Mouse (Mus musculus) neural tube, embryonic 14.5 days (tissue): Measurements from ENCODE around the gene Caps2. TPM values are rescaled to one million over a fixed set of nuclear protein-coding genes. Genes with fewer than 3 reads are reported as not detected.
"Not testable (repeated sequence)": the region's sequence is repeated elsewhere in the genome, so short reads cannot be mapped to it uniquely, and the experiment has no call there.

Experiments
- ATAC-seq: fragments of 200-750 bp; cut with Nextera tagmentation; 2 replicates; pipeline ENCODE4 v1.8.0; 2017; ENCODE audit warnings: low read depth, mild to moderate bottlenecking, moderate TSS enrichment, moderate library complexity
- H3K27ac ChIP-seq: fragments of 300-500 bp; sonication (generic); 2 replicates; pipeline ENCODE4 v1.5.1; 2014; ENCODE audit warnings: low read depth, mild to moderate bottlenecking, control low read depth, low read length, moderate library complexity, mixed read lengths
- H3K27me3 ChIP-seq: fragments of 300-500 bp; sonication (generic); 2 replicates; pipeline ENCODE4 v1.6.1; 2014; ENCODE audit warnings: low read length; ENCODE audit not compliant: control insufficient read depth, insufficient read depth
- H3K36me3 ChIP-seq: fragments of 300-500 bp; sonication (generic); 2 replicates; pipeline ENCODE4 v1.6.1; 2014; ENCODE audit warnings: low read length, mixed read lengths; ENCODE audit not compliant: control insufficient read depth, insufficient read depth
- H3K4me1 ChIP-seq: fragments of 300-500 bp; sonication (generic); 2 replicates; pipeline ENCODE4 v1.6.1; 2014; ENCODE audit warnings: low read length; ENCODE audit not compliant: control insufficient read depth, insufficient read depth
- H3K4me2 ChIP-seq: fragments of 300-500 bp; sonication (generic); 2 replicates; pipeline ENCODE4 v1.6.1; 2014; ENCODE audit warnings: mild to moderate bottlenecking, low read depth, low read length, control low read depth
- H3K4me3 ChIP-seq: fragments of 300-500 bp; sonication (generic); 2 replicates; pipeline ENCODE4 v1.5.1; 2014; ENCODE audit warnings: low read depth, low read length, control low read depth, mixed read lengths
- H3K9ac ChIP-seq: fragments of 300-500 bp; sonication (generic); replicated peaks from 2 replicates; pipeline ENCODE4 v1.6.1; 2014; ENCODE audit warnings: low read depth, mild to moderate bottlenecking, control low read depth, low read length, mixed read lengths
- H3K9me3 ChIP-seq: fragments of 300-500 bp; sonication (generic); 2 replicates; pipeline ENCODE4 v1.6.1; 2016; ENCODE audit warnings: low read length; ENCODE audit not compliant: control insufficient read depth
- WGBS: fragments of 180-500 bp; shearing (Covaris S2); extraction: QIAGEN DNeasy Blood & Tissue Kit; methylation state at CpG from one replicate; pipeline ENCODE4 v1.1.7; 2014; 5-methylcytosine and 5-hydroxymethylcytosine counted together
- polyA plus RNA-seq: library from polyadenylated mRNA; unstranded; fragments of >200 nt; fragmentation: Nextera tagmentation; extraction: Ambion mirVana; gene quantifications from 2 replicates; pipeline ENCODE4 v1.2.1, GENCODE M21; 2014

Caps2 gene
- 0.81 and 1.0 TPM in 2 replicates for polyA plus RNA-seq

DNA sequence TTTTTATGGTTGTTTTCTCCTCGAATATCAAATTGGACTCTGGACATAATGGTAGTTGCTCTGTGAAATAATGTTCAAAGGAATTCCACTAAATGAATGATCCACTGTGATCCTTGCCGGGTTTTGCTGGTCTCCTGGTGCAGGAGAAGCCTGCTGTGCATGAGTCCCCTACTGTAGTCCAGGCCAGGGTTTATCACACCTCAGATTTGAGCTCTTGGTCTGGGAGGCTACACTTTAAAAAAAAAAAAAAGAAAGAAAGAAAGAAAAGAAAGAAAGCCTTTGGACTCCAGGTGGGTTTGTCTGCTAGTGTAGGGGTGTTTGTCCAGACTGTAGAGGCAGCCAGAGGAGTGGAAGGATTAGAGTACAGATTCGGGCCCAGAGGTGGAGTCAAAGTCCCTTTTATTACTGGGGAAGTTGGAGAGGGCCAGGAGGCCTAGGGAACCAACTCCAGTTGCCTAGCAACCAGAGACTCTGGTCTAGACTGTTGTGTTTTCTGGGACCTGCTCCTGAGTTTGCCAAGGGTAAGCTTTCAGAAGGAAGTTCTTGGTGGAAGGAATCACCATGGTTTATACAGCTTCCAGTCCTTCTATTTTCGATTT is at the start of gene Caps2:
Gene Caps2, plus strand, starts transcription at position 454 of the 599 bp plus-strand sequence.
- H3K4me3 ChIP-seq = no peak within 1 kb of the TSS

DNA sequence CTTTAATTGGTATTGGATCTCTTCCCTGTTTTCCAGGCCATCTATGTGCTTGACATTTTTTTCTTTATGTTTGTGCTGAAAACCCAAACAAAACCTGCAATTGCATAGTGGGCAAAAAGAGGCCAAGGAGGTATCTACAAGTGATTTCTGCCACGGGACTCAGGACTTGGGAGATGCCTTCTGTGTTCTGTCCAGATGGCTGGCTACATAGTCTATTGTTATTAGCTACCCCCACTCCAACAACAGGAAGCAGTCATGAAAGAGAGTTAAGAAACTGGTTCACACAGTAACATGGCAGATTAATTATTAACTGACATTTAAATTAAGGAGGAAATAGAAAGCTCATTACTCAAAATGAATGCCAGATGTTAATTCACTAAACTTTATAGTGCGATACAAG is 38.3 kb upstream of the Caps2 start:
- not testable (repeated sequence) for H3K27ac ChIP-seq, ATAC-seq, H3K36me3 ChIP-seq, H3K9me3 ChIP-seq, H3K4me1 ChIP-seq, H3K4me3 ChIP-seq, H3K4me2 ChIP-seq, H3K9ac ChIP-seq, H3K27me3 ChIP-seq
- 49% methylated on average over 2 of the region's 2 CpGs for WGBS

More for the DNA sequence above, at the start of gene Caps2:
- Histone ChIP-seq H3K4me2 (no peak within 1 kb of the TSS), H3K9ac (no peak within 1 kb of the TSS), H3K27me3 (no peaks in the 10 kb centered on the region), H3K27ac (no peak within 1 kb of the TSS), H3K4me1 (no peaks in the 10 kb centered on the region), H3K36me3 (no peaks in the 10 kb centered on the region), H3K9me3 (no peaks in the 10 kb centered on the region)
- 23% methylated on average over 4 of the region's 4 CpGs for WGBS
- peak; percentile 61; the same call in 1 of the 2 replicates for ATAC-seq

DNA sequence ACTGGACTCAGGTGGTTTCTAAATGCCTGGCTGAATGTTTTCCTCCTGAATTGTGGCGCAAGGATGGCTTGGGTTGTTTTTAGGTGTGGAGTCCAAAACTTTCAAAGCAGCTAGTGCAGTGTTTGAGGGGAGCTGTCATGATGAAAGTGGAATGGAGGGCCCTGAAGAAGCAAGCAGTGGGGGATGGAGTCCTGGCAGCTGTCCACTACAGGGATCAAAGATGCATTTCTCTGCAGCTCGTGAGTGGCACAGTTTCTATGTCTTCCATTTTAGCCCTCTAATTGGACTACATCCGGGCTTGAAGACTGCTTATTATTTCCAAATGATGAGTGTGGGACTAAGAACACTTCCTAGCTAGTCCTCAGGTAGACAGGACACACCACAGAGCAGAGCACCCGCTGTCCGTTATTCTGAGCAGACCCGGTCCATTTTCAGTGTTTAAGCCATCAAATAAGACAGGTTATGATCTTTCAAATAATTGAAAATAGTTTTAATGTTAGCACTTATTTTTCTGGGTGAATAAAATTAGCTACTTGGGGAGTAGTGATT is 35.7 kb upstream of the Caps2 start:
- H3K27me3 ChIP-seq, ATAC-seq, H3K9ac ChIP-seq, H3K4me1 ChIP-seq, H3K4me2 ChIP-seq, H3K4me3 ChIP-seq, H3K36me3 ChIP-seq, H3K27ac ChIP-seq, H3K9me3 ChIP-seq: not testable (repeated sequence)
- 81% methylated on average over 6 of the region's 6 CpGs for WGBS

DNA sequence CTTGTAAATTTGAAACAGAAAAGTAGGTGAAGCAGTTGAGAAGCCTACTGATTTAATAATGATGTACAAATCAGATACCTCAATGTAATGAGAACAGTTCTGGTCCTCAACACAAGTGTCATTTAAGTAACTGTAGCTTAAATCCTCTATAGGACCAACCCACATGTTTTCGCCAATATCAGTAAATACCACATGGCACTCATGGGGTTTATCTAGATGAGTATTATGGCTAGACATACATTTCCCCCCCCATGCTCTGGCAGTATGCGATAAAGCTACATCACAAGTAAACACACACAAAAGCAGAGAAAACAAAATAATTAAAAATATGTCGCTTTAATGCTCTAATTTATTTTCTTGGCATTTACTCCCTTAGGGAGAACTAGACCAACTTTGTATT is 31.2 kb upstream of the Caps2 start:
- Histone ChIP-seq H3K27ac (no peak overlapping the region), H3K9me3 (no peaks in the 10 kb centered on the region), H3K4me1 (no peaks in the 10 kb centered on the region), H3K9ac (no peak overlapping the region), H3K36me3 (no peaks in the 10 kb centered on the region), H3K27me3 (no peaks in the 10 kb centered on the region), H3K4me3 (no peak overlapping the region), H3K4me2 (no peak overlapping the region)
- no peak for ATAC-seq
- WGBS = 91% methylated on average over 3 of the region's 3 CpGs

DNA sequence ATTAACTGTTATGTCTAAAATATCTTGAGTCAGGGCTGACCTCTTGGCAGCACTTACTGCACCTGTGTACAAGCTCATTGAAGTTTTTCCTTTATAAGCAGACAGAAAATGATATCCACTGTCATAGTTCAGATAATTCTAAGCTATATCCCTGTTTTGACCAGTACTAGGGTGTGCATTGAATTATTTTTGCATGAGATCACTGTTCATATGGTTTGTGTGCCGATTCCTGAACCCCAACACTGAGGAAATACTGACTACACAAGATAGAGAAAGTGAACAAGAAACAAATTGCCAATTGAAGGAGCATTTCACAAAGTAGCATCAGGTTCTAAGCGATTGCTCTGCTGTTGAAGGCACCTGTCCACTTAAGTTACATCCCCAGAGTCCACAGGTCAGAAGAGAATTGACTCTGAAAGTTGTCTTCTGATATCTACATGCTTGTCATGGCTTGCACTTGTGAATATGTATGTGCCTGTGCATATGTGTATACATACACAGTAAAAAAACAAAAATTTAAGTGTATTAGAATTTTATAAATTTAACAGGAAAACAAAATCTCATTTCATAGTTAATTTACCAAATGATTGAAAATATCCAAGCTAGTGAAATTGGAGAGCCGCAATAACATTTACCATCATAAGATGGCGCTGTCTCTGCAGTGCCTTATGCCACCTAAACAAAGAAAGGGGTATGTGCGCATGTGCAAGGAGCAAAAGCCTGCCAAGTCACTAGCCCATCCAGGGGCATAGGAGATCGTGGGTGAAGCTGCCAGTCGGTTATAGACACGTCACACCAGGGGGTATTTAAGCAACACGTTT is 25.2 kb upstream of the Caps2 start:
- no peaks in the 10 kb centered on the region for H3K36me3 ChIP-seq
- peak; percentile 96 for ATAC-seq
- H3K4me1 ChIP-seq = no peaks in the 10 kb centered on the region
- no peak overlapping the region for H3K27ac ChIP-seq
- H3K4me3 ChIP-seq = peak overlapping the region; percentile 31
- WGBS = 18% methylated on average over 9 of the region's 9 CpGs
- no peaks in the 10 kb centered on the region for H3K27me3 ChIP-seq
- H3K9ac ChIP-seq = peak overlapping the region; percentile 42; the same call in 1 of the 2 replicates
- H3K9me3 ChIP-seq = no peaks in the 10 kb centered on the region
- peak overlapping the region; percentile 46 for H3K4me2 ChIP-seq

DNA sequence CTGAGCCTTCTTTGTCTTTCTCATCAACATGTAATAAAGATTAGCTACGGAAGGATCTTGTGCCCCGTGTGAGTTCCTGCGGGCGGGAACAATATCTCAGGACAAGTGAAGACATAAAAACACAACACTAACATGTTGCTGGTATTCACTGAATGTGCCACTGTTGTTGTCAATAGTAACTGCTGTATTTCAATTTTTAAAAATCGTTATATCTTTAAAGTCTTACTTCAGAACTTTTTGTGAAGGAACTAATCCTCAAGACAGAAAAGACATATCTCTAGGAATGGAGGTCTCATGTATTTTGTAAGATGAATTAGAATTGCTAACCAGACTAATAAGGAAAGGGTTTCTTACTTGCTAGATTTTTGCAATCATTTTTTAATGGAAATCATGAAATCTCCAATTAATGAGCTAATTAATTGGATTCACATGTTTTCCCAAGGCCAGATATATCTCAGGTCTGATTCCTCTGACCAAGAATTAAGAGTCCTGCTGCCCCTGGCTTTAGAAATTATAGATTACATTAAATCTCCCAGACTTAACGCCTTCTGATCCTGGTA is 24.5 kb upstream of the Caps2 start:
- H3K36me3 ChIP-seq = no peaks in the 10 kb centered on the region
- peak overlapping the region; percentile 42; the same call in 1 of the 2 replicates for H3K9ac ChIP-seq
- peak overlapping the region; percentile 31 for H3K4me3 ChIP-seq
- 37% methylated on average over 6 of the region's 6 CpGs for WGBS
- no peaks in the 10 kb centered on the region for H3K9me3 ChIP-seq
- no peaks in the 10 kb centered on the region for H3K4me1 ChIP-seq
- peak overlapping the region; percentile 46 for H3K4me2 ChIP-seq
- no peak overlapping the region for H3K27ac ChIP-seq
- no peaks in the 10 kb centered on the region for H3K27me3 ChIP-seq
- peak; percentile 35; the same call in 1 of the 2 replicates for ATAC-seq

DNA sequence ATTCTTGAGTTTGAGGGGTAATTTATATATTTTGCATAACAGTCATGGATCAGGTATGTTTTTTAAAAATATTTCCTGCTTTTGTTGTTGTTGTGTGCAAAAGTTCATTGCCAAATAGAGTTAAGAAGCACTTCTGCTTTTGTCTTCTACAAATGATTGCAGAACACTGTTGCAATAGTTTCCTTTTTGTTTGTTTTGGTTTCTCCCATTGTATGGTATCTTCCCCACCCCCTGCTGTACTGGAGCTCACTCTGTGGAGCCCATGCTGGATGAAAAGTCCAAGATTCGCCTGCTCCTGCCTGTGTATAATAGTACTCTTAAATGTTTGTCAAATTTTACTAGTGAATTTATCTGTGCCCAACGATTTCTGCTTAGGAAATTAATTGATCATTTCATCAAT is 23.6 kb upstream of the Caps2 start:
- no peaks in the 10 kb centered on the region for H3K27me3 ChIP-seq
- WGBS = 61% methylated on average over 2 of the region's 2 CpGs

DNA sequence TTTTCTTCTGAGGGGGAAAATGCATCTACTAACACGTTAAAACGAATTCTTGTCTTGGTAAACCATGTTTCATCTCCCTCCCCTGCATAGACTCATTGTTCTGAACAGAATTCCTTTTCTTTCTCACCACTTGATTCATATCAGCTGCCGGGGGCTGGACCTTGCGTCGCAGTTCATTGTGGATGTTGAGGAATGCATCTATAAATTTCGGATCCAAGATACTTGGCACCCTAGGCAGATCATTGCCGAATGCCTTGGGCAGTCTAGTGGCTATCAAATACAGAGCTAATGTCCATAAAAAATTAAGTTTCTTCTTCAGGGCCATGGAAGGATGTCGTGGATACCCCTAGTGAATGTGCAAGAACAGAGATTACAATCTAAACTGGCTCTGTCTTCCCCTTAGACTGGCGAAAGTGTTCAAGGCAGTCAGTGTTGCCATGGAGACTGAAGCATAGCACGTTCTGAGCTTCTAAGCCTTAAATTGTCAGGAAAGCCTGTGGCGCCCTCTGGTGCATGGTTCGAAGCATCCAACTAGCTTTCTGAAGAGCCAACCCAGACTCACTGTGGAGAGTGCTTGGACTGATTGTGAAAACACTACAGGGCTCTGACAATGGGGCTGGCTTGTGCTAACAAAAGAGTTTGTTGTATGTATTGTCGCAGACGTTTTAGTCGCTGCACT is 3.4 kb upstream of the Caps2 start, which contains the start of gene Glipr1l3:
Gene Glipr1l3, minus strand, starts transcription at position 446 of the 679 bp plus-strand sequence.
- 6% methylated on average over 15 of the region's 15 CpGs for WGBS
- H3K36me3 ChIP-seq, H3K9me3 ChIP-seq, H3K4me1 ChIP-seq, H3K27me3 ChIP-seq: not testable (repeated sequence)
- Histone ChIP-seq H3K27ac (peak within 1 kb of the TSS; percentile 57; the same call in 1 of the 2 replicates), H3K4me3 (peak within 1 kb of the TSS; percentile 16; the same call in 1 of the 2 replicates), H3K9ac (peak within 1 kb of the TSS; percentile 28; the same call in 1 of the 2 replicates), H3K4me2 (peak within 1 kb of the TSS; percentile 46)
- ATAC-seq = peak; percentile 97

More for the DNA sequence above, 23.6 kb upstream of the Caps2 start:
- no peak for ATAC-seq
- H3K4me3 ChIP-seq = no peak overlapping the region
- H3K9me3 ChIP-seq = no peaks in the 10 kb centered on the region
- H3K9ac ChIP-seq = no peak overlapping the region
- no peaks in the 10 kb centered on the region for H3K36me3 ChIP-seq
- no peak overlapping the region for H3K27ac ChIP-seq
- no peak overlapping the region for H3K4me2 ChIP-seq
- no peaks in the 10 kb centered on the region for H3K4me1 ChIP-seq
